Mouse (Mus musculus) layer of hippocampus, postnatal 25 days (tissue): ENCODE measurements at regions not wholly inside any gene's neighbourhood (a gene's known extent, or its start where the extent isn't known, plus 50 kb on each side); places are given as distances from the start of the nearest gene placed in this dataset.

ENCODE experiments used
- DNase-seq, 2 experiments: peaks; one replicate each; pipeline ENCODE4 v3.0.0; 2022; ENCODE audit warnings: mixed read lengths in 2 of 2, low spot score in 1 of 2; ENCODE audit errors: extremely low spot score in 1 of 2

DNA sequence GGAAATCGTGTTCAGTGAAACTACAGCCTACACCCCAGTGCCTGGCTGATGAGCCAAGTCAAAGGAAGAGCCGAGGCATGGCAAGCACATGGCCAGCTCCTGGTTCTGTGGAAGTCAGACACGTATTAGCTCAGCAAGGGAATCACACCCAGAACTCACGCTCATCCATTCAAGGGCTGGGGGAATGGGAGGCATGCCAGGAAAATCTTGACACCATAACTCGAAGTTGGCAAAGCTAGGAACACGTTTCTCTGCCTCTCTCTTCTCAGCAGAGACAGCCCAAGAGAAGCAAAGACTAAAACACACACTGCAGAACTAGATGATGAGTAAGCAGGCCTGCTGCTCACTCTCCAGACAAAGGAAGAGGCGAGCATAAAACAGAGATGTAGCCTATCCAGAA lies 53.5 kb upstream of the Ypel5 start:
- DNase-seq = no peak

- DNase-seq = peak; percentile 60 to 91
Observed at GRCm38 (mm10) chr17:72781786-72782185, 54.5 kb upstream of the Ypel5 start.

GRCm38 (mm10) chr17:72768266-72768665 lies 68.0 kb upstream of the Ypel5 start:
- no peak for DNase-seq

DNA sequence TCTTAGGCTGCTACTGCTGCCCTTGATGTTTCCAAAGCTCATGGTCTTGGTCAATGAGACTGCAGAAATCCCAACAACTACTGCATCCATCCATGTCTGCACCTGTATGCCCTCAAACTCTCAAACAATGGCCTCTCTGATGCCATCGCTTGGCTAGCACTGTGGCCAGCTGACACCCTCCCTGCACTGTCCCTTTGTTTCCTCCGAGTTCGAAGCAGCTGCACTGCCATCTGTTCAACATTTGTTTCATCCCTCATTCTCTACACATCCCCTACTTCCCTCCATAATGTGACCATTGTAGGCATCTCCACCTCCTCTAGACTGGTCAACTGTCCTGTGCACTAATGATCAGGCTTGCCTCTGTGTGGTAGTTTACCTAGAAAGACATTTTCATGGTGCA lies 75.3 kb upstream of the Ypel5 start:
- DNase-seq = no peak

DNA sequence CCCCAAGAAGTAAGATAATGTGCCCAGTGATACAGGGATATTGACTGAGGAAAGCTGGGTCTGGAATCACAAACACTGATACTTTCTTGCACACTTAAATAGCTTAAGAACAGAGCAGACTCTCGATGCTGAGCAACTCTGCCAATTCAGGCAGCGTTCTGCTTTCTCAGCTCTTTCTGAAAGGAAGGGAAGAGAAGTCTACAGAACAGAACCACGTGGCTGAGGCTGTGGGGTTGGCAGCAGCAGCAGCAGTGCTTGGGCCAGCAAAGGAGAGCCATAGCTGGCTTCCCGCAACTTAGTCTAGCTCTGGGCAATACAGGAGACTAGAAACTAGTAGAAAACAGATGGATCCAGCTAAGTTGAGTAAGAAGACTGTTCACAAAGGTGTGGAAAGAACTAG lies 89.8 kb upstream of the Ypel5 start:
- DNase-seq = peak in 1 of 2 experiments; percentile 5

GRCm38 (mm10) chr17:72733006-72733405 lies 103.2 kb upstream of the Ypel5 start:
- DNase-seq = no peak

DNA sequence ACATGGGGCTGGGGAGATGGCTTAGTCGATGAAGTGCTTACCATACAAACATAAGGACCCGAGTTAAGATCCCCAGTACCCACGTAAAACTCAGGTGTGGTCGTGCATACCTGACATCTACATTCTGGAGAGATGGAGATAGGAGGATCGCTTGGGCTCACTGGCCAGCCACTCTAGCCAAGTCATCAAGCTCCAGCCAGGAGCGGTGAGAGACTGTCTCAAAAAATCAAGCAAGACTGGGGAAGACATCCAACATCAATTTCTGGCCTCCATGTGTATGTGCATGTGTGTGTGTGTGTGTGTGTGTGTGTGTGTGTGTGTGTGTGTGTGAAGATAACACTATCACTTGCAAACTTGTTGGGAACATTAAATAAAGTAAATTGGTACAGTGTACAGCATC lies 104.6 kb upstream of the Ypel5 start:
- DNase-seq = no peak

DNA sequence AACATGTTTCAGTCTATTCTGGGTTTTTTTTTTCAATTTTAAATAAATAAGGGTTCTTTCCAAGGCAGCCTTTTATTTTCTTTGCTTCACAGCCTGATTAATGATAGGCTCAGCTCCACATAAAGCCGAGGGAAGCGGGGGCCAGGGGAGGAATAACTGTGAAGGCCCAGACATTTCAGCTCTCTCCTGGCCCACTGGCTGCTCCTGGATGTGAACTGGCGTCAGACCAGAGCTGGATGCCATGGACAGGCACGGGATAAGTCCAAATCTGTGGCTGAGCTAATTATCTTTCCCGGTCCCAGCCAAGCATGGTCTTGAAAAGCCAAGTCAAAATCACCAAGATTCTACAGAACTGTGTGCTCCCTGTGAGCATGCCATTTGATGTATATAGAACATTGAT lies 105.1 kb upstream of the Ypel5 start:
- DNase-seq = peak in 1 of 2 experiments; percentile 6

DNA sequence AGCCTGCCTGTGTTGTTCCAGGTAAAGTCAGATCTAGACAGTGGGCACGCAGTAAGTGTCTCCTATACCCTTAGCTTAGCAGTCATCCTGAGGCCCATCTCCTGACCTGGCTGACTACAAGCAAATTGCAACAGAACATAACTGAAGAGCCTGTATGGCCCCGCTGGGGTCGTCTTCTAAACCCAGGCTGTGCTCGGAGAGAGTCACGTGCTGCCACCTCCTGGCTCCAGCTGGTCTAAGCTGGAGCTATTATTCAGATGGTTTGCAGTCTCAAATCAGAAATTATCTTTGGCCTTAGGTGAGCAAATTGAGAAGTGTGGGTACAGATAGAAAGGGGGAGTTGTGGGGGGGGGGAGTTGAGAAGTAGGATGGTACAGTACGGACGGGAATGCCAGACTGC lies 115.5 kb upstream of the Ypel5 start:
- peak in 1 of 2 experiments; percentile 10 for DNase-seq

- DNase-seq = no peak
Observed at GRCm38 (mm10) chr17:72719618-72720017, 115.2 kb upstream of the Alk start.

- no peak for DNase-seq
Observed at GRCm38 (mm10) chr17:72691630-72692029, 87.2 kb upstream of the Alk start.

GRCm38 (mm10) chr17:72689606-72690005 lies 85.2 kb upstream of the Alk start:
- DNase-seq = no peak

DNA sequence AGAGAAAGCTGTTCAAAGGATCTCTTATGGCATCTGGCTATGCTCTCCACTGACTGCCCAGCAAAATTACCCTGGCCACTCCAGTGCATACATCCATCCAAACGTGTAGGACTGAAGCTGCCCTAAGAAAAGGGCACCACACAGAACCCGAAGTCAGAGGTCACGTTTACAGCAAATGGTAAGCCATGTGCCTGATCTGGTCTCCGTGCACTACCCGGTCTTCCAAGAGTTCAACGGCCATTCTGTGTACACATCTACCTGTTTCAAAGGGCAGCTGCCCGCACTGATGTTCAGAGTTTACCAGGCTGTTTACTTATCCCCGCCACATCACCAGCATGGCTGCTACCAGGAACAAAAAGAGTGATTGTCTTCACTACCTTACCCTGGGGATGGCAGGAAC lies 84.4 kb upstream of the Alk start:
- DNase-seq = no peak

DNA sequence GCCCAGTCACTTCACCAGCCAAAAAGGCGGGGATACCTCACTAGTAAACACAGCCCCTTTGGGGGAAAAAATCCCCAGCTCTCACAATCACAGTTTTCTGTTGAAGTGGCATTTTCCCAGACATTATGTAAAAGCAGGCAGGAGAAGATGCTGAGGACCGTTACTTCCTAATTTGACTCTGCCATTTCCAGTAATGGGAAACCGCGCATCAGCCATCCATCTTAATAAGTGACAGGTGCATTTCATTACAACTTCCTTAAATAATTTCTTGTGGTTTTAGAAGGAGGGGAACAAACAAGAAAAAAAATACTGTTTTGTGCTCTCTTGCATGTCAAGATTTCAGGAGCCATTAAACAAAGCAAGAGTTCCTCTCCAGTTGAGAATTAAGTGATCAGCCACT lies 70.2 kb upstream of the Alk start:
- no peak for DNase-seq

DNA sequence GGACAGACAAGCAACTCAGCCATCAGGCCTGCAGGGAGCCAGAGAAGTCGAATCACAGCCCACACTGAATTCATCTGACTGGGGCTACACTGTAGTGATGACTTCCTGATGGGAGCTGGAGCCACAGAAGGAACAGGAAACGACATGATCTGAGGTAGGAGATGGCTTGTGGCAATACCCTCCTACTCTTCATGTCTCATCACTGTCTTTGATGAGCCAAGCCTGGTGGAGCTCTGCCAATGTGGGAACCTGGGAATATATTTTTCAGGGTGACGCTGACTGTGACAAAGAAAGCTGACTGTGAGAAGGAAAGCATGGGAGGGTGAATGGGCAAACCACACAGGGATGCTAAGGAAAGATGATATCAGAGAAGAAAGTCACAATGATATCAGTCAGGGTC lies 67.6 kb upstream of the Alk start:
- no peak for DNase-seq

DNA sequence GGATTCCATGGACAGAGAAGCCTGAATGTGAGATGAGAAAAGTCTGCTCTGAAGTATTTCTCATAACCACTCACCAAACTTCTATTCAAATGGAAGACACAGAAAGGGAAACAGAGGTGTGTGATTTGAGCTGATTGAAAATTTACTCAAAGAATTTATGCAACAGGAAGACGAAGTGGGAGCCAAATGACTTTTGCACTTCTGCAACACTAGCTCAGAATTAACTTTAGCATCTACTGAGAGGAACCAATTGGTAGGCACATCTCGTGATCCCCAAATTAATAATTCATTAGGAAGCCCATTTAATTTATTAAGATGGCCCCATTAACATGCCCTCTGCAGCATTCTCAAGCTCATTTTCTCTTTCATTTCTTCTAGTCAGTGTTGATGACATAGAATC lies 62.5 kb upstream of the Alk start:
- DNase-seq = no peak

GRCm38 (mm10) chr17:72661678-72662077 lies 57.3 kb upstream of the Alk start:
- no peak for DNase-seq

DNA sequence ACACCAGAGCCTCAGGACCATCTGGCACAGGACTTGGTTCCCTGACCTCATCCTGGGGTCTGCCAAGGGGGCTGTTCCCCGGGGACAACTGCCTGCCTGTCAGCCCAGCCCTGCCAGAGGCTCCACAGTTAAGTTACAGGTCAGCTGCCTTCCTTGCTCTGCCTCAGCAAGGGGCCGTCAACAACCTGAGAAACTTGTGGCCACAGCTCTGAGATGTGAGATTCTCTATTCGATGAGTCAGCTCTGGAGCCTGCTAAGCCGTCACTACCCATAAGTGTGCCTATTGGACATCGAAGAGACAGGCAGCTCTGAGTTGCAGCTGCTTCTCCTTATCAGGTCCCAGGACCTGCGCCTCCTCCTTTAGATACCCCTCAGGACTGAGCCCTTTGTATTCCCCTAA lies 54.3 kb upstream of the Alk start:
- no peak for DNase-seq

GRCm38 (mm10) chr17:72657826-72658225 lies 53.4 kb upstream of the Alk start:
- no peak for DNase-seq
